Mouse (Mus musculus) embryonic facial prominence, embryonic 11.5 days (tissue): ENCODE measurements around the gene Slc22a3. TPM values are rescaled to one million over a fixed set of nuclear protein-coding genes. Genes with fewer than 3 reads are reported as not detected.

Source experiments
- ATAC-seq: fragments of 200-750 bp; cut with Nextera tagmentation; replicated peaks from 2 replicates; pipeline ENCODE4 v1.8.0; 2017; ENCODE audit warnings: low read depth; ENCODE audit not compliant: insufficient number of reproducible peaks, low FRiP score, low TSS enrichment
- DNase-seq: peaks from one replicate; pipeline ENCODE4 v3.0.0-alpha.2; 2015; ENCODE audit warnings: low spot score
- H3K27ac ChIP-seq: fragments of 300-500 bp; sonication (generic); replicated peaks from 2 replicates; pipeline ENCODE4 v1.5.1; 2014; ENCODE audit warnings: mild to moderate bottlenecking, low read depth, low read length, control low read depth
- H3K27me3 ChIP-seq: fragments of 300-500 bp; sonication (generic); 2 replicates; pipeline ENCODE4 v1.6.1; 2014; ENCODE audit warnings: mild to moderate bottlenecking, low read length, moderate library complexity, mixed read lengths; ENCODE audit not compliant: control insufficient read depth, insufficient read depth
- H3K36me3 ChIP-seq: fragments of 300-500 bp; sonication (generic); replicated peaks from 2 replicates; pipeline ENCODE4 v1.6.1; 2014; ENCODE audit warnings: low read depth, mild to moderate bottlenecking, low read length, moderate library complexity, mixed read lengths; ENCODE audit not compliant: control insufficient read depth, insufficient read depth
- H3K4me1 ChIP-seq: fragments of 300-500 bp; sonication (generic); 2 replicates; pipeline ENCODE4 v1.6.1; 2014; ENCODE audit warnings: low read length, mixed read lengths; ENCODE audit not compliant: control insufficient read depth, insufficient read depth
- H3K4me2 ChIP-seq: fragments of 300-500 bp; sonication (generic); 2 replicates; pipeline ENCODE4 v1.6.1; 2014; ENCODE audit warnings: low read depth, mild to moderate bottlenecking, control low read depth, low read length, moderate library complexity
- H3K4me3 ChIP-seq: fragments of 300-500 bp; sonication (generic); 2 replicates; pipeline ENCODE4 v1.5.1; 2014; ENCODE audit warnings: low read depth, low read length, control low read depth
- H3K9ac ChIP-seq: fragments of 300-500 bp; sonication (generic); replicated peaks from 2 replicates; pipeline ENCODE4 v1.6.1; 2014; ENCODE audit warnings: mild to moderate bottlenecking, control low read depth, low read length
- H3K9me3 ChIP-seq: fragments of 300-500 bp; sonication (generic); replicated peaks from 2 replicates; pipeline ENCODE4 v1.6.1; 2016; ENCODE audit warnings: mild to moderate bottlenecking, low read length, inconsistent platforms, mixed read lengths; ENCODE audit not compliant: control insufficient read depth
- WGBS: fragments of 180-500 bp; shearing (Covaris S2); extraction: QIAGEN DNeasy Blood & Tissue Kit; methylation state at CpG from one replicate; pipeline ENCODE4 v1.1.7; 2014; 5-methylcytosine and 5-hydroxymethylcytosine counted together
- polyA plus RNA-seq: library from polyadenylated mRNA; unstranded; fragments of >200 nt; fragmentation: Nextera tagmentation; extraction: Ambion mirVana; gene quantifications from 2 replicates; pipeline ENCODE4 v1.2.1, GENCODE M21; 2014

Slc22a3 gene
- polyA plus RNA-seq, 1 experiment from 2014 or later = 0.21 TPM

DNA sequence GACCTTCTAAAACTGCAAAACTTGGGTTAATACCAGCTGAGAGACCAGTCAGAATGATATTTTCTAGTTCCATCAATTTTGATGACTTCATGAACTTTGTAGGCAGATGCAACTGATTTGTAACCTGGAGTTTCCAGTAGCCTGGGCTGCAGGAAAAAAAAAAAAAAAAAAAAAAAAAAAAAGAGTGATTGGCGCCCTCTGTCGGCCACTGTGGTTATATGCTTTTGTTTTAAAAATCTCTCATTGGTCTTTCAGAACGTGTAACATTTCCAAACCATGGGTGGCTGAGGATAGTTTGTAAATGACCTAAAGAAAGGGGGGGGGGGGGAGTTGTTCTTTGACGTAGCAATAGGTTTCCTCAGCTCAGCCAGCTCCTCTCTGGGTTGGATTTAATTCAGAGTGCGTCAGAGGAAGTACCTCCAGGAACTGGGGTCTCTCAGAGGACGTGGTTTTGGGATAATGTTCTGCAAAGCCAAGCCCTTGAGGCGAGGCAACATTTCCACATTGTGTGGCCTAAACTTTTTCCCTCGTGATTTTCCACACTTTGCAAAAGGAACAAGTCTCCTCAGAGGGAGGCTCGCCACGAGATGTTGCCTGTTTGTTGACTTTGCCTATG, 136.1 kb downstream of the Slc22a3 start:
- H3K27me3 ChIP-seq = no peaks in the 10 kb centered on the region
- H3K9me3 ChIP-seq = no peaks in the 10 kb centered on the region
- no peak overlapping the region for H3K27ac ChIP-seq
- DNase-seq = peak; percentile 67
- 39% methylated on average over 10 of the region's 10 CpGs for WGBS
- H3K9ac ChIP-seq = no peak overlapping the region
- no peak overlapping the region for H3K4me2 ChIP-seq
- no peaks in the 10 kb centered on the region for H3K36me3 ChIP-seq
- no peak for ATAC-seq
- H3K4me1 ChIP-seq = no peaks in the 10 kb centered on the region
- no peak overlapping the region for H3K4me3 ChIP-seq

DNA sequence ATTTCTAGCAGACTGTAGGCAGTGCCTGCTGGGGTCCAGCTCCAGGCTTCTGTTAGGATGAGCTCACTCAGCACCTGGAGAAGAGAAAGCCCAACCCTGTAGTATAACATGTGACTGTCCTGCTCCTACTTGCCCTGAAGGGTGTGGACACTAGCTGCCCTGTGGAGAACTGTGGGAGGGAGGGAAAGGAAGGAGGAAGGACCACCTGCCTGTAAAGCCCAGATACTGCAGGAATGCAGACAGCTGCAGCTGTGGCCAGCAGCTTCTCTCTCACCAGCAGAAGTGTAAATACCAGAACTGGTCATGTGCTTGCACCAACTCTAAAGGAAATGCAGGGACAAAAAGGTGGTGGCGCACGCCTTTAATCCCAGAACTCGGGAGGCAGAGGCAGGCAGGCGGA, 137.2 kb downstream of the Slc22a3 start:
- Histone ChIP-seq H3K36me3 (no peaks in the 10 kb centered on the region), H3K4me1 (no peaks in the 10 kb centered on the region), H3K9me3 (no peaks in the 10 kb centered on the region), H3K4me3 (no peak overlapping the region), H3K27ac (no peak overlapping the region), H3K27me3 (no peaks in the 10 kb centered on the region), H3K9ac (no peak overlapping the region), H3K4me2 (no peak overlapping the region)
- 85% methylated on average over 4 of the region's 4 CpGs for WGBS
- ATAC-seq (no peak), DNase-seq (no peak)

DNA sequence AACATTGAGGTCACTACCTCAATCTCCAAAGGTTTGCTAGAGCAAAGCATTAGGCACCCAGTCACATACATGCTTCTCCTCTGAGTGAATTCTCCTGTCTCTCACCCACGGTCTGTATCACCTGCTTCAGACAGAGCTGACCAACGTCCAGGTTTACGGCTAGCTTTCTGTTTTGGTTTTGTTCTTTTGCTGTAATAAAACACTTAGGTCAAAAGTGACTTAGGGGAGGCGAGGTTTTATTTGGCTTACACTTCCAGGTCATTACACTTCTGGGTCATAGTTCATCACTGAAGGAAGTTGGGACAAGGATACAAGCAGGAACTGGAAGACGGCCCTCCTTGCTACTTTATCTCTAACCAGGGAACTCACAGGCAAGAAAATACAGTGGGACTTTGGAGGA, 138.1 kb downstream of the Slc22a3 start:
- Histone ChIP-seq H3K27ac (no peak overlapping the region), H3K36me3 (no peaks in the 10 kb centered on the region), H3K4me3 (no peak overlapping the region), H3K4me2 (no peak overlapping the region), H3K9me3 (no peaks in the 10 kb centered on the region), H3K9ac (no peak overlapping the region), H3K4me1 (no peaks in the 10 kb centered on the region), H3K27me3 (no peaks in the 10 kb centered on the region)
- no peak for DNase-seq
- 69% methylated on average over 5 of the region's 5 CpGs for WGBS
- ATAC-seq = no peak

Other genes with a start within 250 kb of the Slc22a3 start
- 38.8 and 42.0 TPM in 2 replicates for gene Map3k4, start 188.9 kb downstream of the Slc22a3 start, polyA plus RNA-seq
- 0.13 TPM in 1 of 2 replicates, not detected in the other for gene Plg, start 129.1 kb downstream of the Slc22a3 start, polyA plus RNA-seq
- not detected in 2 replicates for gene Slc22a2, start 76.4 kb upstream of the Slc22a3 start, polyA plus RNA-seq
- not detected in 2 replicates for gene Slc22a1, start 168.1 kb upstream of the Slc22a3 start, polyA plus RNA-seq